Mouse (Mus musculus) embryonic stem cell, embryonic (primary cell): ENCODE measurements around the gene Mcpt9.
"Not testable (repeated sequence)": the region's sequence is repeated elsewhere in the genome, so short reads cannot be mapped to it uniquely, and the experiment has no call there.

Source experiments
- CTCF ChIA-PET, 4 experiments: fragments of 300-600 bp in 2 of 4; fragments of 350-600 bp in 2 of 4; sonication (Branson Sonifier 250); formaldehyde crosslinking; loops; one replicate each; lab custom pipeline; 2022; ENCODE audit warnings: inconsistent platforms in 2 of 4; lab: Charles Lee
- POLR2A ChIA-PET, 4 experiments: fragments of 300-600 bp in 2 of 4; fragments of 350-600 bp in 2 of 4; sonication (Branson Sonifier 250); formaldehyde crosslinking; loops; one replicate each; lab custom pipeline; 2022; ENCODE audit warnings: antibody characterized with exemption in 4 of 4, inconsistent platforms in 1 of 4; lab: Charles Lee

Mcpt9 gene

DNA sequence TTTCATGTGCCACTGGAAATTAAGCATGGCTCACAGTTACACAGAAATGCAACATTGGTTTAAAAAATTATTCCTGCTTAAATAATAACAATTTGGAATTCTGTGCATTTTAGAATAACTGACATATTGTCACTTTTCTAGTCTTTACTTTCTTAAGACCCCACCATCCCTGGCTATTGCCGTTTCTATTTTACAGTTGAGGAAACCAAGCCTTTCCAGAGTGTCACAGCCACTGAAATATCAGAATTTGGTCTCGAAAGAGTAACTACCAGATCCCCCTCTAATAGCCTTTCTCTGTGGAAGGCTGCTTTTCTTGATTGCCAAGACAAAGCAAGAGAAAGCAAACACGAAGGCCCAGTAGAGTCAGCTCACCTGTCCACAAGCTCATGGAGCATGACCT lies at the start of gene Mcpt9:
Gene Mcpt9 (minus strand): TSS at position 101 of the 400 bp plus-strand sequence.
- CTCF ChIA-PET, POLR2A ChIA-PET: not testable (repeated sequence)

DNA sequence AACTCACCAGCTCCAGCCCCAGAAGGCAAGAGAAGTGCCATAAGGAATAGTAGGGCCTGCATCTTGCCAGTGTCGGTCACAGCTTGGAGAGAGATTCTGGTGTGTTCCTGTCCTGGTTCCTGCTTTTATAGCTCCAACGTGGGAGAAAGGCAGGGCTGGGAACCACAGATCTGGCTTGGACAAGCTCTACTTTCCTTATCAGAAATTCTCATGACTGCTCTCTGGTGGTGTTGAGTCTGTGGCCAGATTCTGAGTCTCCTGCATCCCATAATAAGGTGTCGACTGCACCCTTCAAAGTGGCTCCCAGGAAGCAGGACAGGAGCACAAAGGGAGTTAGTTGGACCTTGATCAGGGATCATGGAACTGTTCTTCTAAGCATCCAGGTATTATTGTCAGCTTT lies 31.9 kb upstream of the Mcpt9 start, which contains the start of gene Mcpt4:
Gene Mcpt4 (minus strand): TSS at position 101 of the 400 bp plus-strand sequence.
- POLR2A ChIA-PET, CTCF ChIA-PET: not testable (repeated sequence)

DNA sequence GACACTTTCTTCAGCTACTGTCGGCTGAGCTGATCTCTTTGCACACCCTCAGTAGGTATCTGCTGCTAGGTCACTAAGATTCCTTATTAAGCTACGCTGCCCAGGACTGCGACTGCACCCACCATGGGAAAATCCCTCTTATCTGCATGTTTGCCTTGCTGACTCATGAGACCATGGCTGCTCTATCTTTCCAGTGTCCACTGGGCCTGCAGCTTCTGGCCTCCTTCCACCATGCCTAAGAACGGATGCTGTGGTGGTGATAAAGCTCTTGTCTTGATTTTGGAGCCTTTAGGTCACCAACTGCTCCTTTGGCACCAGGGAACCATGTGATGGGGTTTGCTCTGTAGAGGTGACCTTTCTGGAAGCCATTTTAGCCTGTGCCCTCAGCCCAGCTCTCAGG lies 27.4 kb upstream of the Mcpt9 start:
- ChIA-PET CTCF (interaction anchor here in 2 of 4 experiments (0.7 to 0.9 kb wide), 2 partner anchors 120 to 294 kb away, joined by 4 read pairs; no protein-coding TSS in a partner anchor), POLR2A (no interaction called here)

DNA sequence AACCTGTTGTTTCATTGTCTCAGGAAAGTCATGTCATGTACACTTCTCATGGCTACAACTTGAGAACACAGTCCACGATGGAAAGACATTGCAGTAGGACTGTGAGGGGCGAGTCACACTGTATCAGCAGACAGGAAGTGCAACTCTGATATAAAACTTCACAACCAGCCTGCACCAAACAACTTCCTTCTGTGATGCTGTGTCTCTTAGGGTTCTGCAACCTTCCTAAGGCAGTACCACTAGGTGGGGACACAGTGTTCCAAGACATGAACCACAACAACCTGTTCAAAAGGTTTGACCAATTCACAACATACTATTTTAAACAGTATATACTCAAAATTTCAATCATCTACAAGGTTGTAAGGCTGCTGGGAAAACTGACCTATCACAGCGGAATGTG lies 25.1 kb upstream of the Mcpt9 start:
- CTCF ChIA-PET = no interaction called here
- POLR2A ChIA-PET = no interaction called here

DNA sequence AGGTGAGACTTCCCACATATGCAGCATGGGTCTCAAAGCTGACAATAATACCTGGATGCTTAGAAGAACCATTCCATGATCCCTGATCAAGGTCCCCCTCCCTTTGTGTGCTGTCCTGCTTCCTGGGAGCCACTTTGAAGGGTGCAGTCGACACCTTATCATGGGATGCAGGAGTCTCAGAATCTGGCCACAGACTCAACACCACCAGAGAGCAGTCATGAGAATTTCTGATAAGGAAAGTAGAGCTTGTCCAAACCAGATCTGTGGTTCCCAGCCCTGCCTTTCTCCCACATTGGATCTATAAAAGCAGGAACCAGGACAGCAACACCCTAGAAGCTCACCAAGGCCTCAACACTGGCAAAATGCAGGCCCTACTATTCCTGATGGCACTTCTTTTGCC lies 11.5 kb upstream of the Mcpt9 start, which contains the start of gene Mcpt2:
Gene Mcpt2 (plus strand): TSS at position 250 of the 400 bp plus-strand sequence.
- CTCF ChIA-PET, POLR2A ChIA-PET: not testable (repeated sequence)

DNA sequence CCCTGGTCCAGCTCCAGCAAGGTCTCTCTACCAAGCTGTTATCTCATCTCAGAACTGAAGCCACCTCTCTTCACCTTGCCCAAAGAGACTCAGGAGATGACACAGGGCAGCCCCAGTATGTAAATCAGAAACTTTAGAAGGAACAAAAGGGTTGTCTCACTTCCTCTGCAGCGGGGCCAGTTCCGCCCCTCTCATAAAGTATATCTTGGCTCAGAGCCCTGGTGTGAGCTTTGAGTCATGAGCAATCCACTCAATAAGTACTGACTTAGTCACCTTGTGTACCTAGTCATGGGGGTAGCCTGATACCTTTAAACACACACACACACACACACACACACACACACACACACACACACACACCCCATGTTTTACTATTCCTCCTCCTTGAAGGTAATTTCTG lies 4.1 kb upstream of the Mcpt9 start:
- ChIA-PET CTCF (interaction anchor here in 1 of 4 experiments (0.6 kb wide), 1 partner anchor 129 kb away, joined by 3 read pairs; no protein-coding TSS in a partner anchor), POLR2A (interaction anchor here in 1 of 4 experiments (0.6 kb wide), 1 partner anchor 115 kb away, joined by 3 read pairs; no protein-coding TSS in a partner anchor)

DNA sequence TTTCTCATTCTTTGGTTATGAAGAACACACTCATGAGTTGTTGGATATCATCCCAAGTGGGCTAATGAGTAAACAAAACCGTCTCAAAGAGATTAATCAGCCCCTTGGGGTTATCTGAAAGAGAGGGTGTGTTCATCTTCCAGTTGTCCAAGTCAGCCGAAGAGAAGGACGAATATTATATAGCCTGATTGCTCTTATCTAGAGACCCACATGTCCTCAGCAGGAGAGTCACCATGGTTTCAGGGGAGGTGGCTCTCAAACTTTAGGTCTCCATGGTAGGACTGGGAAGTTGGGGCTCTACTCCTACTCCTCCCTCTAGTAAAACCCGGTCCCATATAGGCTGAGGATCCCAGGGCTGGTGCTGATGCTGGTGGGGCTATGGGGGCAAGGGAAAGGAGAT lies 9.0 kb downstream of the Mcpt9 start:
- CTCF ChIA-PET, POLR2A ChIA-PET: not testable (repeated sequence)

DNA sequence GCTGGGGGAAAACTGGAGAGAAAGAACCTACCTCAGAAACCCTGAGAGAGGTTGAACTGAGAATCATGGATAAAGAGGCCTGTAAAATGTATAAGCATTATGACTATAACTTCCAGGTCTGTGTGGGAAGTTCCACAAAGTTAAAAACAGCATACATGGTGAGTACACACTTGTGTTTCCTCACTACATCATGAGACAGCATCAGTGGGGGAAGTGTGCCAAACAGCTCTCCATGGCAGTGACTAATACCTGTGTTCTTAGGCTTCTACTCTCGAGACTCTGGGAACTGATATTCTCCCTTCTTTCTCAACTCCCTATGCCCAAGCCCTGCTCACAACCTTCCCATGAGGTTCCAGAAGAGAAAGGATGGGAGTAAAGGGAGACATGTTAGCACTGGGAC lies 10.8 kb downstream of the Mcpt9 start:
- POLR2A ChIA-PET = no interaction called here

DNA sequence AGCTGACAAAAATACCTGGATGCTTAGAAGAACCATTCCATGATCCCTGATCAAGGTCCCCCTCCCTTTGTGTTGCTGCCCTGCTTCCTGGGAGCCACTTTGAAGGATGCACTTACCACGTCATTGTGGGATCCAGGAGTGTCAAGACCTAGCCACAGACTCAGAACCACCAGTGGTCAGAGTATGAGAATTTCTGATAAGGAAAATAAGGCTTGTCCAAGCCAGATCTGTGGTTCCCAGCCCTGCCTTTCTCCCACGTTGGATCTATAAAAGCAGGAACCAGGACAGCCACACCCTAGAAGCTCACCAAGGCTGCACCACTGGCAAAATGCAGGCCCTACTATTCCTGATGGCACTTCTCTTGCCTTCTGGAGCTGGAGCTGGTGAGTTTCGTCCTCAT lies 12.6 kb downstream of the Mcpt9 start, which contains the start of gene Mcpt1:
Gene Mcpt1 (plus strand): TSS at position 301 of the 400 bp plus-strand sequence.
- POLR2A ChIA-PET, CTCF ChIA-PET: not testable (repeated sequence)

More for the DNA sequence above, 10.8 kb downstream of the Mcpt9 start:
- CTCF ChIA-PET = no interaction called here

DNA sequence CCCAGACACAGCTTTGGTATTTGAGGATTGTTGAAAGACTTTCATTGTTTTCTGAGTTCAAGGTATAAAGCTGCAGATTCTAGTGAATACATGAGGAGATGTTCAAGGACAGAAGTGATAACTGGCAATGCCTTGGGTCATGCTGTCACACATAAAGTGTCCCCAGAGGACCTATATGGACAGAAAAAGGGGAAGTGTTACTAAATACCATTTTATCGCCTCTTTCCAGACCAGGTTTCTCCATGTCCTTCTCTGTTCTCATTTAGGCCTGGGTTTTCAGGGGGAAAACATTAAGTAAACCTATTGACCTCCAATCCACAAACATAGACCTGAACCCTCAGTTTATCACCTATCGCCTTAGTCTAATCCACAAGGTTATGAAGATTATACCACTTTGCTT lies 16.4 kb downstream of the Mcpt9 start:
- CTCF ChIA-PET = no interaction called here
- POLR2A ChIA-PET = no interaction called here

DNA sequence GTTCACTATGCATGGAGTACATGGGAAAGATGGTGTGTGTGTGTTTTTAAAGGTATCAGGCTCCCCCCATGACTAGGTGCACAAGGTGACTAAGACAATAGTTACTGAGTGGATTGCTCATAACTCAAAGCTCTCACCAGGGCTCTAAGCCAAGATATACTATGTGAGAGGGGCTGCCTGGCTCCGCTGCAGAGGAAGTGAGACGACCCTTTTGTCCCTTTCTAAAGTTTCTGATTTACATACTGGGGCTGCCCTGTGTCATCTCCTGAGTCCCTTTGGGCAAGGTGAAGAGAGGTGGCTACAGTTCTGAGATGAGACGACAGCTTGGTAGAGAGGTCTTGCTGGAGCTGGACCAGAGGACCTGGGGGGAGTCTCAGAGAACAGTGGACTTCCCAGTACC lies 17.1 kb downstream of the Mcpt9 start:
- ChIA-PET POLR2A (no interaction called here), CTCF (no interaction called here)

DNA sequence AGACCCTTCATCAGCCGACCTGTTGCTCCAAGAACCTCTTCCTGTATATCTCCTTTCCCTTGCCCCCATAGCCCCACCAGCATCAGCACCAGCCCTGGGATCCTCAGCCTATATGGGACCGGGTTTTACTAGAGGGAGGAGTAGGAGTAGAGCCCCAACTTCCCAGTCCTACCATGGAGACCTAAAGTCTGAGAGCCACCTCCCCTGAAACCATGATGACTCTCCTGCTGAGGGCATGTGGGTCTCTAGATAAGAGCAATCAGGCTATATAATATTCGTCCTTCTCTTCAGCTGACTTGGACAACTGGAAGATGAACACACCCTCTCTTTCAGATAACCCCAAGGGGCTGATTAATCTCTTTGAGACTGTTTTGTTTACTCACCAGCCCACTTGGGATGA lies 42.8 kb downstream of the Mcpt9 start:
- CTCF ChIA-PET, POLR2A ChIA-PET: not testable (repeated sequence)
